ENCODE assay signal across 10 mouse cellular contexts in the genomic region with DNA sequence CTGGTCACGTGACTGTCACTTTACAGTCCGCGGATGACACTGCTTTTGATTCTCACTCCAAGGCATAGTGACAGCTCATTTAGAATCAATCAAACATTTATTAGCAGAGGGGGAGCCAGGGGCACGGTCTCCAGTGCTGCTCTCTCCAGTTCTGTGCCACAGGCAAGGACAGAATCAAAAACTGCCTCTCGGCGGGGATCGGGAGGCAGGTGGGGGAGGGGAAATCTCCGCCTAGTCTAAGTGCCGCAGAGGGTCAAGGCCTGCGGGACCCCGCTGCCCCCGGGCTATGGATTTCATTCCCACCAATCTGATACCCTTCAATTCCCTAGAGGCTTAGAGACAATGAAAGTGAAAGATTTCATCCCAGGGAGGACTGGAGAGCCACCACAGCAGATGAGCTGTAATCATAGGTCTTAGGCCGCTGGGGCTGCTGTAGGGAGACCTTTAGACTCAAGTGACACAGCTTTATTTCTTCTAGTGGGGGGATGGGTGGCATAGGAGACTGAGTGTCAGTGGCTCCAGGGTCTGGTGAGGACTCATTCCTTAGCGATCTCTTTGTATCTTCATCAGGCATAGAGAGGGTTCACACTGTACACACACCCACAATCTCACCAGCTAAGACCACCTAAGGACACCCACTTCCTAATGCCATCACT. TPM values are rescaled to one million over a fixed set of nuclear protein-coding genes. Genes with fewer than 3 reads are reported as not detected.
DNase-seq lines count a peak whose midpoint lies in the region; ATAC-seq and TF ChIP-seq lines count a peak whose summit lies in the region.
"Had no signal": no experiment of that assay in that cellular context is flagged by ENCODE, and none has a peak within 500 bp of the region (broad histone marks: within the 10 kb centered on the region; RNA-seq: fewer than 3 reads in every experiment).

No protein-coding gene starts in this region.

- TF ChIP-seq CTCF in bone marrow macrophage, adult 2 months (IDR thresholded peaks at IDR 0.05; ENCODE audit: low read depth, low read length) = no peak
- no peak for TF ChIP-seq CTCF in embryonic fibroblast, embryonic 13.5 days (IDR thresholded peaks at IDR 0.05; ENCODE audit: borderline replicate concordance, insufficient read depth, low read length)

- WGBS in hindbrain, embryonic 13.5 days = 2% methylated on average over 14 of the region's 14 CpGs
- WGBS in limb, embryonic 15.5 days = 8% methylated on average over 14 of the region's 14 CpGs

- peak overlapping the region; percentile 71 for H3K27ac ChIP-seq in bone marrow macrophage, adult 2 months (ENCODE audit: insufficient read depth, low read depth, low read length)
- H3K27ac ChIP-seq in embryonic fibroblast, embryonic 13.5 days (ENCODE audit: insufficient read depth, low read length) = no peak overlapping the region
- peak overlapping the region; percentile 94 for H3K27ac ChIP-seq in hindbrain, embryonic 13.5 days
- no peak overlapping the region for H3K27ac ChIP-seq in limb, embryonic 15.5 days

- H3K27me3 ChIP-seq in hindbrain, embryonic 13.5 days = no peaks in the 10 kb centered on the region
- H3K27me3 ChIP-seq in limb, embryonic 15.5 days = no peaks in the 10 kb centered on the region

- H3K9ac ChIP-seq in hindbrain, embryonic 13.5 days = peak overlapping the region; percentile 70
- 0 out of 2 replicates have a peak overlapping the region, but pooled peaks have one; percentile 20 for H3K9ac ChIP-seq in limb, embryonic 15.5 days

- TF ChIP-seq POLR2A in bone marrow macrophage, adult 2 months (IDR thresholded peaks at IDR 0.05; ENCODE audit: borderline replicate concordance, low read depth, low read length) = no peak
- no peak for TF ChIP-seq POLR2A in embryonic fibroblast, embryonic 13.5 days (IDR thresholded peaks at IDR 0.05; ENCODE audit: low read depth, low read length)

- intact Hi-C loops in left cerebral cortex, postnatal 25 days (cut with DNase I) = loop anchor here (5.0 kb wide), 1 partner anchor 39 kb away; no protein-coding TSS in a partner anchor

- no peaks in the 10 kb centered on the region for H3K36me3 ChIP-seq in hindbrain, embryonic 13.5 days
- no peaks in the 10 kb centered on the region for H3K36me3 ChIP-seq in limb, embryonic 15.5 days

- peak overlapping the region; percentile 68 for H3K4me3 ChIP-seq in bone marrow macrophage, adult 2 months (ENCODE audit: insufficient read depth, low read length)
- peak overlapping the region; percentile 34 for H3K4me3 ChIP-seq in embryonic fibroblast, embryonic 13.5 days (ENCODE audit: insufficient read depth, low read length)
- H3K4me3 ChIP-seq in hindbrain, embryonic 13.5 days = peak overlapping the region; percentile 35
- H3K4me3 ChIP-seq in limb, embryonic 15.5 days = peak overlapping the region; percentile 35

- peak overlapping the region; percentile 56 for H3K4me2 ChIP-seq in hindbrain, embryonic 13.5 days
- H3K4me2 ChIP-seq in limb, embryonic 15.5 days = peak overlapping the region; percentile 64

- DNase-seq in left cerebral cortex, postnatal 25 days (ENCODE audit: low spot score in 2 of 2) = peak; percentile 42 to 48
- no peak for DNase-seq in left cerebral cortex, adult 9 months (ENCODE audit: low spot score in 2 of 2)
- peak; percentile 50 for DNase-seq in naive thymus-derived CD4-positive, alpha-beta T cell, adult 2 months (ENCODE audit: low read depth)
- no peak for DNase-seq in urinary bladder, adult 18-20 months (ENCODE audit: low spot score in 2 of 2)

- peaks cover 36% of the 10 kb centered on the region for H3K4me1 ChIP-seq in bone marrow macrophage, adult 2 months (ENCODE audit: control insufficient read depth, insufficient read depth, low read length)
- peaks cover 5% of the 10 kb centered on the region; the same call in 1 of the 2 replicates for H3K4me1 ChIP-seq in embryonic fibroblast, embryonic 13.5 days (ENCODE audit: control insufficient read depth, insufficient read depth, low read length)
- peaks cover 40% of the 10 kb centered on the region for H3K4me1 ChIP-seq in hindbrain, embryonic 13.5 days (replicated peaks)
- peaks cover 19% of the 10 kb centered on the region for H3K4me1 ChIP-seq in limb, embryonic 15.5 days

- peak; percentile 91 for ATAC-seq in hindbrain, embryonic 13.5 days (ENCODE audit: low FRiP score)
- ATAC-seq in limb, embryonic 15.5 days (ENCODE audit: insufficient number of reproducible peaks, low FRiP score, low TSS enrichment, low read depth) = no peak

- no peaks in the 10 kb centered on the region for H3K9me3 ChIP-seq in hindbrain, embryonic 13.5 days
- no peaks in the 10 kb centered on the region for H3K9me3 ChIP-seq in limb, embryonic 15.5 days

RNA-seq across cellular contexts. Expression of a gene that starts 31.9 kb away (rescaled TPM):
- total RNA-seq in left cerebral cortex, postnatal 25 days (2021) = not detected
- not detected in 2 replicates for polyA plus RNA-seq in bone marrow macrophage, adult 2 months (2012; ENCODE audit: insufficient read depth, insufficient read length, missing spikeins)
- polyA plus RNA-seq in embryonic fibroblast, embryonic 13.5 days (2011; ENCODE audit: insufficient read length, low read depth, missing spikeins) = not detected in 2 replicates
- polyA plus RNA-seq in hindbrain, embryonic 13.5 days (2015; fragmentation: Nextera tagmentation; extraction: Ambion mirVana) = not detected in 2 replicates
- polyA plus RNA-seq in limb, embryonic 15.5 days (2015; fragmentation: Nextera tagmentation; extraction: Ambion mirVana) = not detected in 2 replicates
- total RNA-seq: layer of hippocampus, adult 18-20 months; MEL had no signal

RNA-seq across cellular contexts. Expression of a gene that starts 47.2 kb away (rescaled TPM):
- 10 to 100 TPM; 28.1 to 32.3 TPM for total RNA-seq in left cerebral cortex, postnatal 25 days (2021)
- 2.0 TPM in 2 replicates for polyA plus RNA-seq in bone marrow macrophage, adult 2 months (2012; ENCODE audit: insufficient read depth, insufficient read length, missing spikeins)
- polyA plus RNA-seq in embryonic fibroblast, embryonic 13.5 days (2011; ENCODE audit: insufficient read length, low read depth, missing spikeins) = 32.3 and 61.2 TPM in 2 replicates
- polyA plus RNA-seq in hindbrain, embryonic 13.5 days (2015; fragmentation: Nextera tagmentation; extraction: Ambion mirVana) = 46.6 and 47.1 TPM in 2 replicates
- 36.0 and 44.2 TPM in 2 replicates for polyA plus RNA-seq in limb, embryonic 15.5 days (2015; fragmentation: Nextera tagmentation; extraction: Ambion mirVana)
- total RNA-seq: MEL had no signal

Comparison
In these comparisons a context has a peak if more than half of its experiments do, and no peak if none do; other contexts are left out.
1. DNase-seq: peak in left cerebral cortex, postnatal 25 days (2 of 2) and naive thymus-derived CD4-positive, alpha-beta T cell, adult 2 months (single experiment); none in left cerebral cortex, adult 9 months (0 of 2) and urinary bladder, adult 18-20 months (0 of 2).
2. H3K27ac ChIP-seq: peak in bone marrow macrophage, adult 2 months (single experiment) and hindbrain, embryonic 13.5 days (single experiment); none in embryonic fibroblast, embryonic 13.5 days (single experiment) and limb, embryonic 15.5 days (single experiment).
3. RNA of a gene that starts 47.2 kb away (polyA plus RNA-seq): 32.3 to 61.2 TPM in embryonic fibroblast, embryonic 13.5 days, 46.6 to 47.1 TPM in hindbrain, embryonic 13.5 days and 36.0 to 44.2 TPM in limb, embryonic 15.5 days; 2.0 TPM in bone marrow macrophage, adult 2 months; every median in the first group is over 10 times any median in the second.
4. Peak in every context shown above with its lines, with median percentiles within 50 percentile points of each other: H3K4me3 ChIP-seq.